9 mouse cellular contexts compared by ENCODE assay signal in genomic region chr1:150993162-150994064, GRCm38 (mm10). TPM values are rescaled to one million over a fixed set of nuclear protein-coding genes. Genes with fewer than 3 reads are reported as not detected.
DNase-seq lines count a peak whose midpoint lies in the region; ATAC-seq lines count a peak whose summit lies in the region.
"Had no signal": no experiment of that assay in that cellular context is flagged by ENCODE, and none has a peak within 500 bp of the region (broad histone marks: within the 10 kb centered on the region; RNA-seq: fewer than 3 reads in every experiment).

Gene Hmcn1 (minus strand): TSS chr1:150993435.

- DNase-seq in CD8-positive naive resting alpha-beta T cell, adult 2 months (ENCODE audit: low read depth in 2 of 2, low spot score in 2 of 2): peak; percentile 40 to 47
- DNase-seq in ZHBTc4 (ENCODE audit: low read depth, low spot score): peak; percentile 93
- DNase-seq in heart, postnatal 4 days: peak; percentile 88
- peak; percentile 54 for DNase-seq in testis, postnatal 14 days (ENCODE audit: low spot score)
- no peak for DNase-seq in frontal cortex, postnatal 36 days (ENCODE audit: low spot score in 2 of 2)

- no peak within 1 kb of the TSS for H3K27ac ChIP-seq in forebrain, embryonic 13.5 days
- peak within 1 kb of the TSS; percentile 91 for H3K27ac ChIP-seq in limb, embryonic 15.5 days
- 0 out of 2 replicates have a peak within 1 kb of the TSS, but pooled peaks have one; percentile 2 for H3K27ac ChIP-seq in midbrain, embryonic 15.5 days
- H3K27ac ChIP-seq: macrophage had no signal

- H3K36me3 ChIP-seq in forebrain, embryonic 13.5 days (ENCODE audit: poor library complexity, severe bottlenecking): no peaks in the 10 kb centered on the region
- H3K36me3 ChIP-seq in limb, embryonic 15.5 days: no peaks in the 10 kb centered on the region
- no peaks in the 10 kb centered on the region for H3K36me3 ChIP-seq in midbrain, embryonic 15.5 days (replicated peaks)

- H3K27me3 ChIP-seq in forebrain, embryonic 13.5 days: peaks cover 13% of the 10 kb centered on the region
- no peaks in the 10 kb centered on the region; the same call in 1 of the 2 replicates for H3K27me3 ChIP-seq in limb, embryonic 15.5 days
- 0 out of 2 replicates have a peak, but pooled peaks cover 6% of the 10 kb centered on the region for H3K27me3 ChIP-seq in midbrain, embryonic 15.5 days (replicated peaks)

- ATAC-seq in forebrain, embryonic 13.5 days: peak; percentile 91
- peak; percentile 89 for ATAC-seq in limb, embryonic 15.5 days (ENCODE audit: insufficient number of reproducible peaks, low FRiP score, low TSS enrichment, low read depth)
- peak; percentile 88 for ATAC-seq in midbrain, embryonic 15.5 days (replicated peaks)

- H3K9ac ChIP-seq in forebrain, embryonic 13.5 days: peak within 1 kb of the TSS; percentile 49
- peak within 1 kb of the TSS; percentile 74 for H3K9ac ChIP-seq in limb, embryonic 15.5 days
- peak within 1 kb of the TSS; percentile 48 for H3K9ac ChIP-seq in midbrain, embryonic 15.5 days

- peak within 1 kb of the TSS; percentile 46 for H3K4me3 ChIP-seq in forebrain, embryonic 13.5 days
- H3K4me3 ChIP-seq in limb, embryonic 15.5 days: peak within 1 kb of the TSS; percentile 66
- H3K4me3 ChIP-seq in midbrain, embryonic 15.5 days: peak within 1 kb of the TSS; percentile 51

- H3K4me2 ChIP-seq in forebrain, embryonic 13.5 days: peak within 1 kb of the TSS; percentile 84
- H3K4me2 ChIP-seq in limb, embryonic 15.5 days: peak within 1 kb of the TSS; percentile 81
- peak within 1 kb of the TSS; percentile 99 for H3K4me2 ChIP-seq in midbrain, embryonic 15.5 days

- peaks cover 22% of the 10 kb centered on the region for H3K4me1 ChIP-seq in forebrain, embryonic 13.5 days
- peaks cover 9% of the 10 kb centered on the region for H3K4me1 ChIP-seq in limb, embryonic 15.5 days
- H3K4me1 ChIP-seq in midbrain, embryonic 15.5 days: peaks cover 22% of the 10 kb centered on the region

- 0 out of 2 replicates have a peak, but pooled peaks cover 3% of the 10 kb centered on the region for H3K9me3 ChIP-seq in forebrain, embryonic 13.5 days (replicated peaks)
- no peaks in the 10 kb centered on the region for H3K9me3 ChIP-seq in limb, embryonic 15.5 days
- H3K9me3 ChIP-seq in midbrain, embryonic 15.5 days: no peaks in the 10 kb centered on the region

- WGBS in forebrain, embryonic 13.5 days: 1% methylated on average over 38 of the region's 38 CpGs
- WGBS in limb, embryonic 15.5 days: 1% methylated on average over 38 of the region's 38 CpGs
- WGBS in midbrain, embryonic 15.5 days: under 1% methylated on average over 38 of the region's 38 CpGs

RNA-seq across cellular contexts. Expression of gene Hmcn1, which starts in this region (rescaled TPM):
- polyA plus RNA-seq in forebrain, embryonic 13.5 days (2015; fragmentation: Nextera tagmentation; extraction: Ambion mirVana): 1.1 and 1.2 TPM in 2 replicates
- 10 to 100 TPM; 76.6 to 87.1 TPM for total RNA-seq in heart, postnatal 4 days (2021)
- polyA plus RNA-seq in limb, embryonic 15.5 days (2015; fragmentation: Nextera tagmentation; extraction: Ambion mirVana): 18.7 and 20.4 TPM in 2 replicates
- 1.8 and 2.0 TPM in 2 replicates for polyA plus RNA-seq in midbrain, embryonic 15.5 days (2015; fragmentation: Nextera tagmentation; extraction: Ambion mirVana)
- polyA plus RNA-seq: macrophage had no signal

Comparison
In these comparisons a context has a peak if more than half of its experiments do, and no peak if none do; other contexts are left out.
1. DNase-seq: peak in CD8-positive naive resting alpha-beta T cell, adult 2 months (2 of 2), ZHBTc4 (single experiment), heart, postnatal 4 days (single experiment) and testis, postnatal 14 days (single experiment); none in frontal cortex, postnatal 36 days (0 of 2).
2. Peak in every context shown above with its lines, with median percentiles within 50 percentile points of each other: ATAC-seq, H3K4me2 ChIP-seq, H3K4me3 ChIP-seq and H3K9ac ChIP-seq.